Comparison of ENCODE assay signal across 20 mouse cellular contexts in genomic region chr3:77831256-77831655, GRCm38 (mm10).
A peak's percentile ranks its signal among the peaks of the same experiment; 100 is the strongest.
DNase-seq lines count a peak whose midpoint lies in the region; ATAC-seq lines count a peak whose summit lies in the region.
"Had no signal": no experiment of that assay in that cellular context is flagged by ENCODE, and none has a peak within 500 bp of the region (broad histone marks: within the 10 kb centered on the region; RNA-seq: fewer than 3 reads in every experiment).

No protein-coding gene starts in this region.

- H3K4me2 ChIP-seq in forebrain, embryonic 13.5 days, result no peak overlapping the region
- no peak overlapping the region for H3K4me2 ChIP-seq in forebrain, embryonic 11.5 days (ENCODE audit: low read depth, low read length, severe bottlenecking)
- no peak overlapping the region for H3K4me2 ChIP-seq in liver, embryonic 16.5 days (ENCODE audit: low read depth, low read length)
- no peak overlapping the region for H3K4me2 ChIP-seq in liver, embryonic 11.5 days
- H3K4me2 ChIP-seq: heart, embryonic 11.5 days; heart, embryonic 15.5 days; hindbrain, embryonic 13.5 days had no signal

- H3K4me1 ChIP-seq in forebrain, embryonic 13.5 days, result peaks cover 19% of the 10 kb centered on the region
- H3K4me1 ChIP-seq in forebrain, embryonic 11.5 days (replicated peaks; ENCODE audit: control insufficient read depth, insufficient read depth, low read length), result no peaks in the 10 kb centered on the region
- no peaks in the 10 kb centered on the region for H3K4me1 ChIP-seq in liver, embryonic 16.5 days (ENCODE audit: control insufficient read depth, low read depth, low read length)
- H3K4me1 ChIP-seq in liver, embryonic 11.5 days (replicated peaks; ENCODE audit: control insufficient read depth, insufficient read depth, low read length), result no peaks in the 10 kb centered on the region
- H3K4me1 ChIP-seq: embryonic facial prominence, embryonic 10.5 days; heart, embryonic 15.5 days; hindbrain, embryonic 13.5 days had no signal

- no peak overlapping the region for H3K4me3 ChIP-seq in forebrain, embryonic 13.5 days
- H3K4me3 ChIP-seq in forebrain, embryonic 11.5 days (ENCODE audit: low read depth, low read length), result no peak overlapping the region
- no peak overlapping the region for H3K4me3 ChIP-seq in liver, embryonic 16.5 days (ENCODE audit: low read depth, low read length)
- H3K4me3 ChIP-seq in liver, embryonic 11.5 days (ENCODE audit: low read depth, low read length), result no peak overlapping the region
- H3K4me3 ChIP-seq: embryonic facial prominence, embryonic 10.5 days; heart, adult 2 months; heart, embryonic 15.5 days; hindbrain, embryonic 13.5 days had no signal

- no peaks in the 10 kb centered on the region for H3K27me3 ChIP-seq in forebrain, embryonic 13.5 days
- no peaks in the 10 kb centered on the region for H3K27me3 ChIP-seq in forebrain, embryonic 11.5 days (ENCODE audit: control insufficient read depth, insufficient read depth, low read length)
- H3K27me3 ChIP-seq in liver, embryonic 16.5 days (ENCODE audit: control insufficient read depth, insufficient read depth, low read depth, low read length), result no peaks in the 10 kb centered on the region
- H3K27me3 ChIP-seq in liver, embryonic 11.5 days (replicated peaks; ENCODE audit: control insufficient read depth, insufficient read depth, low read length), result no peaks in the 10 kb centered on the region
- H3K27me3 ChIP-seq: heart, embryonic 15.5 days; hindbrain, embryonic 13.5 days had no signal

- peak; percentile 14; the same call in 1 of the 2 replicates for ATAC-seq in forebrain, embryonic 13.5 days
- no peak for ATAC-seq in forebrain, embryonic 11.5 days (replicated peaks; ENCODE audit: low FRiP score)
- ATAC-seq in liver, embryonic 16.5 days (ENCODE audit: low read depth), result no peak
- ATAC-seq in liver, embryonic 11.5 days (replicated peaks; ENCODE audit: low FRiP score), result no peak
- ATAC-seq: CD4-positive, CD25-positive, alpha-beta regulatory T cell, adult 4 months; hindbrain, postnatal 0 days had no signal

- no peaks in the 10 kb centered on the region for H3K36me3 ChIP-seq in forebrain, embryonic 13.5 days (ENCODE audit: poor library complexity, severe bottlenecking)
- no peaks in the 10 kb centered on the region for H3K36me3 ChIP-seq in forebrain, embryonic 11.5 days (ENCODE audit: control insufficient read depth, insufficient read depth, low read length)
- no peaks in the 10 kb centered on the region for H3K36me3 ChIP-seq in liver, embryonic 16.5 days (ENCODE audit: control insufficient read depth, insufficient read depth)
- no peaks in the 10 kb centered on the region for H3K36me3 ChIP-seq in liver, embryonic 11.5 days (ENCODE audit: control insufficient read depth, insufficient read depth, low read length)
- H3K36me3 ChIP-seq: embryonic facial prominence, embryonic 10.5 days; G1E; heart, embryonic 15.5 days; hindbrain, embryonic 13.5 days had no signal

- no peak overlapping the region for H3K27ac ChIP-seq in forebrain, embryonic 13.5 days
- H3K27ac ChIP-seq in forebrain, embryonic 11.5 days (ENCODE audit: low read depth, low read length), result no peak overlapping the region
- peak overlapping the region; percentile 50; the same call in 1 of the 2 replicates for H3K27ac ChIP-seq in liver, embryonic 16.5 days (ENCODE audit: low read length)
- H3K27ac ChIP-seq in liver, embryonic 11.5 days (ENCODE audit: low read depth, low read length), result no peak overlapping the region
- H3K27ac ChIP-seq: embryonic facial prominence, embryonic 10.5 days; heart, adult 2 months; heart, embryonic 15.5 days; hindbrain, embryonic 13.5 days; hindbrain, postnatal 0 days had no signal

- H3K9ac ChIP-seq in forebrain, embryonic 13.5 days, result no peak overlapping the region
- H3K9ac ChIP-seq in forebrain, embryonic 11.5 days (ENCODE audit: low read length), result no peak overlapping the region
- no peak overlapping the region for H3K9ac ChIP-seq in liver, embryonic 16.5 days (ENCODE audit: low read depth, low read length)
- no peak overlapping the region for H3K9ac ChIP-seq in liver, embryonic 11.5 days (ENCODE audit: low read depth, low read length)
- H3K9ac ChIP-seq: heart, embryonic 15.5 days; hindbrain, embryonic 13.5 days had no signal

- H3K9me3 ChIP-seq in forebrain, embryonic 13.5 days (replicated peaks), result no peaks in the 10 kb centered on the region
- H3K9me3 ChIP-seq in forebrain, embryonic 11.5 days (ENCODE audit: control insufficient read depth, low read length), result no peaks in the 10 kb centered on the region
- no peaks in the 10 kb centered on the region for H3K9me3 ChIP-seq in liver, embryonic 16.5 days (replicated peaks; ENCODE audit: control insufficient read depth, low read length)
- H3K9me3 ChIP-seq in liver, embryonic 11.5 days (ENCODE audit: control insufficient read depth, low read length), result no peaks in the 10 kb centered on the region
- H3K9me3 ChIP-seq: embryonic facial prominence, embryonic 10.5 days; G1E; heart, embryonic 15.5 days; hindbrain, embryonic 13.5 days had no signal

- no peak for DNase-seq in forebrain, embryonic 11.5 days (ENCODE audit: low spot score)
- DNase-seq in liver, embryonic 11.5 days (ENCODE audit: low spot score), result no peak
- DNase-seq in retina, postnatal 1 day, result peak; percentile 2
- no peak for DNase-seq in retina, embryonic 14.5 days (ENCODE audit: low spot score)
- DNase-seq in adrenal gland, adult (ENCODE audit: inconsistent age in 2 of 2, low spot score in 1 of 2), result no peak
- DNase-seq: adrenal gland, postnatal 10 days; B cell, adult 2 months; cerebellum, adult 18-20 months; gastrocnemius, postnatal 14 days; heart, adult 2 months; heart, postnatal 14 days had no signal

- WGBS in forebrain, embryonic 13.5 days, result 57% methylated on average over 4 of the region's 4 CpGs
- 80% methylated on average over 4 of the region's 4 CpGs for WGBS in forebrain, embryonic 11.5 days
- 73% methylated on average over 4 of the region's 4 CpGs for WGBS in liver, embryonic 16.5 days (ENCODE audit: insufficient replicate concordance)
- 91% methylated on average over 4 of the region's 4 CpGs for WGBS in liver, embryonic 11.5 days
